Mouse (Mus musculus): ENCODE measurements around the gene Zfp94.

The Zfp94 gene

DNA sequence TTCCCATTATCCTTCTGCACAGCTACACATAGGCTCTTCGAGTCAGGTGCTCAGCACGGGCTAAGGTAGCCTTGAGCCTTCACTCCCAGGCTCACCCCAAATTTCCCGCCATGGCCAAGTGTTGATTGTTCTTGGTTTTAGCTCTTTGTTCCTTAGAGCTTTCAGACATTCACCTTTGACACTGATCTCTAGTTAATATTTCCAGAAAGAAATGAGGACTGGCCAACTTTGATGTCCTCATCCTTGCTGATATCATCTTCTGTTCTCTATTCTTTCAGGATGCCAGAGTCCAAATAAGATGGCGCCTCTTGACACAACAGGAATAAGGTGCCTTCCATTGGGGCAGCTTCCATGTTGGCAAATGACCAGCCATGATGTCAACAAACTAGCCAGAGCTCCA is 42.0 kb downstream of the Zfp94 start:
- DNase-seq (ENCODE audit: low spot score) = no peak

DNA sequence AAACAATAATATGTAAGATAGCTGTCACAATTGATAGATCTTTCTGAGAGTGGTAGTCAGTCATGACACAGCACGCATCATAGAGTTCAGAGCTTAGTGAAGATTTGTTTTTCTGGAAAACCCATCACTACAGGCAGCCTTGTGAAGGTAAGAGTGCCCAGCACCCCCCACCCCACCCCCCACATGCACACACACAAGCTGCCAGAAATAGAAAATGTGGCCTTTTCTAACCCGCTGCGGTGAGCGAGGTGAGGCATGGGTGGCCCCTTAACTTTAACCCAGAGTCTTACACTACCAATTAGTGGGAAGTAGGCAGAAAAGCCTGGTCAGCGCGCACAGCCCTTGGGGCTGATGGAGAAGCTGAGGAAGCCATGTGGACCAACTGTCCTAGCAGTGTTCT is 45.3 kb downstream of the Zfp94 start:
- DNase-seq (ENCODE audit: low spot score) = no peak

DNA sequence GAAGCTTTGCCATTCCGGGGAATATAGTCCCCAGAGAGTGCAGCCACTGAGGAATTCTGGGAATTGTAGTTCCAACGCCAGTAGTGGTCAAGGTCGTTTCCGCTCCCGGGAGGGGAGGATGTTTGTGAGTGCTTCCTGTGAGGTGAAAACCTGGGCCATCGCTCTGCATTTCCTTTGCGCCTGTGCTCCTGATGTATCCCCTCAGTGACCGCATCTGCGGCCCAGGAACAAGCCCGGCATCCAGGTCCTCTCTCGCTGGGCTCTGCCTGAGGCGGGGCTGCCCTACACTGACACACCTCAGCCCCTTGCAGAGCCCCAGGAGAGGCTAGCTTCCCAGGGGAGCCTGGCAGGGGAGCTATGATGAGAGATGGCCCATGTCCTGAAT is 46.2 kb downstream of the Zfp94 start, which contains the start of gene Zfp93:
Gene Zfp93 (plus strand): TSS at position 133 of the 385 bp plus-strand sequence.
- DNase-seq (ENCODE audit: low spot score) = peak; percentile 73

DNA sequence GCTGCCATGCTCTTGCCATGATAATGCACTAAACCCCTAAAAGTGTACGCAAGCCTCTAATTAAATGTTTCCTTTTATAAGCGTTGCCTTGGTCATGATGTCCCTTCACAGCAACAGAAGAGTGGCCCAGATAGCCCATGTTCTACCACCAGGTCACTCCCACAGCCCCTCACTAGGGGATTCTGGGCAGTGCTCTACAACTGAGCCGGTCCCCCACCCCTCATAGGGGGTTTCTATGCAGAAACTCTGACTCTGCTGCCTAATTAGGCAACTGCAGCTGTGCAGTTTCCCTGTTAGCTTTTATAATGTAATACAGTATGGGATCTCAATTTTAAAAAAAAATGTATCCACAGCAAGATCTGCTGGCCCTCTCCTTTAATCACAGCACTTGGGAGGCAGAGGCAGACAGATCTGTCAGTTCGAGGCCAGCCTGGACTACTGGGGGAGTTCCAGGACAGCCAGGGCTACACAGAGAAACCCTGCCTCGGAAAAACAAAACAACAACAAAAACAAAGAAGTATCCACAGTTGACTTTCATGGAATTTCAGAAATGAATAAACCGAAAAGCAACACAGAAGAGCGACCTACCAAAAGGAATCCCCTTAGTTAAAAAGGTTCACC is 46.7 kb downstream of the Zfp94 start:
- DNase-seq (ENCODE audit: low spot score) = no peak

DNA sequence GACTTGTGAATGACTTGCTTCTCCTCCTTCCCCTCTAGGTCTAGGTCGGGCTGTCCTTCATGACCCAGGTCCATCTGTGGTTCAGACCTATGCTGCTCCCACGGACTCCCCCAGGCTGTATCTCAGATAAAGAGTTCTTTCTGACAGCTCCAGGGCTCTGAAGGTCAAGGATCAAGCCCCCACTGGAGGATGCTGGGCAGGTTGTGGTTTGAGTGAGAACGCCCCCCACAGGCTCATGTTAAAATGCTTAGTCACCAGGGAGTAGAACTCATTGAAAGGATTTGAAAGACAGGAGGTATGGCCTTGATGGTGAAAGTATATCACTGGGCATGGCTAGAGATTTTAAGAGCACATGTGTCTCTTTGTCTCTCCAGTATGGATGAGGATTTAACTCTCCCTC is 47.2 kb downstream of the Zfp94 start:
- no peak for DNase-seq (ENCODE audit: low spot score)

DNA sequence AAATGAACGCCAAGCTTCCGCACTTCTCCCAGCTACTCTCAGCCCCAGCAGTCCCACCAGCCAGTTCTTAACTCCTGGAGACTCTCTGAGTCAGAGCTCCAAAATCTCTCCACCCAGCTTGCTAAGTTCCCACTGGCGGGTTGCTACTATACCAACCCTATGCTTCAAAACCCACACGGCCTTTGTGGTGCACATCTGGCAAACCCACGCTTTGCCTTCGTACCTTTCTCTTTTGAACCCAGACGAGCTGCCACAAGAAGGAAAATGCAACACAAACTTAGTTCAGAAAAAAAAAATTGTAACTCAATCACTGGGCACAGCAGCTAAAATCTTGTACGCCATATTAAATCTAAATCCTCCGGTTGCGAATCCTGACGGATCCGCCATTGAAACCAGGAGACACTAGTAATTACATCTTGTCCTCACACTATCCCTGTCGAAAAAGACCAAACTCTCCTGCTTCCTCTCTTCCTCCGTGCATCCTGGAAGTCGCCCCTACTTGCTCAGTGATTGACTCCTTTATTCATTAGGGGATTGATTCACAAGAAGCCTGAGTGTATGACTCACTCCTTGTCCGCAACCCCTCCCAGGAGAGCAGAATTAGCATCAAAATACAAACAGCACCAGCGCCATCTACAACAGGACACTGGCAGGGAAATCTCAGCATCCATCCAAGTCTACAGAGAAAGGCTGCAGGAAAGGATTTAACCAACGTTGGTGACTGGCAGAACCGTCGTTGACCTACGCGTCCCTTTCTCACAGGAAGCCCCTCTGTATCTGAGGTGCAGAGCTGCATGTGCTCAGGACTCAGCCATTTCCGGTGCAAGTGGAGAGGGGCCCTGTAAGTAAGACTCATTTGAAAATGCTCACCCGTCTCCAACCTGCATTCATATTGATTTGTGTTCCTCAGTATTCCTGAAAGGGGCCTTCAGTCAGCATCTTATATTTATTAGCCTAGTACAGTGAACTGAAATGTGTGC is 48.0 kb downstream of the Zfp94 start:
- no peak for DNase-seq (ENCODE audit: low spot score)

DNA sequence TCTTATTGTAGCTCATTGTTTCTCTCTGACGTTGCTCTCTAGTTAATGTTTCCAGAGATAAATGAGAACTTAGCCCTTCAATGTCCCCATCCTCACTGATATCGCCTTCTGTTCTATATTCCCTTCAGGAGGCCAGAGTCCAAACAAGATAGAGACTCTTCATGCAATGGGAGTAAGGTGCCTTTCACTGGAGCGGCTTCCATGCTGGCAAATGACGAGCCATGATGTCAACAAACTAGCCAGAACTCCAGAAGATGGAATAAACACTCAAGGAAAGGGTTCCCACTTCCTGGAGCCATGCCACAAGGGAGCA is 56.5 kb downstream of the Zfp94 start:
- DNase-seq (ENCODE audit: low spot score) = no peak

DNA sequence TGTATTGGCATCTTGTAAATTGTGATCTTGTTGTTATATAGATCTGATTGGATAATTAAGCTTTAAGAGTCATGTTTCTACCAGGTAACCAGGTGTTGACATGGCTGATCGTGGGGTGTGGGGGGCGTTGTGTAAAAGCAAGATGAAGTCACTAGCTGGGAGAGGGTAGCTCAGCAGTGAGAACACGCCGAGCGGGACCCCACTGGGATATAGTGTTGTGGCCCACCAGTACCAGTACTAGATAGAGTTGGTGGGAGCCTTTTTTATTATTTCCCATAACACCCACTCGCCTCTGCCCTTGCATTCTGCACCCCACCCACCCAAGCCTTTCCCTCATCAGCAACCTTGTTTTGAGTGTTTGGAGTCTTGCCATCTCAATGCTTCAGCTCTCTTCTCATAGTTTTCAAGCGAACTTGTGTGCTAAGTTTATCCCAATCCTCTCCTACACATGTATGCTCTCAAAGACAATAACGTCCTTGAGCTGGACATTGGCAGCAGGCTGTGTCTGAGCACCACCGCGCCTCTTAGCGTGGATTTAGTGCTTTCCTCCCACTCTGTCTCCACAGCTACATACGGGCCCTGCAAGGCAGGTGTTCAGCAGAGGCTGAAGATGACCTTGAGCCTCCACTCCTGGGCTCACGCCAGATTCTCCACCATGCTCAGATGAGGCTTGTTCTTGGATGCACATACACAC is 57.0 kb downstream of the Zfp94 start:
- DNase-seq (ENCODE audit: low spot score) = no peak

DNA sequence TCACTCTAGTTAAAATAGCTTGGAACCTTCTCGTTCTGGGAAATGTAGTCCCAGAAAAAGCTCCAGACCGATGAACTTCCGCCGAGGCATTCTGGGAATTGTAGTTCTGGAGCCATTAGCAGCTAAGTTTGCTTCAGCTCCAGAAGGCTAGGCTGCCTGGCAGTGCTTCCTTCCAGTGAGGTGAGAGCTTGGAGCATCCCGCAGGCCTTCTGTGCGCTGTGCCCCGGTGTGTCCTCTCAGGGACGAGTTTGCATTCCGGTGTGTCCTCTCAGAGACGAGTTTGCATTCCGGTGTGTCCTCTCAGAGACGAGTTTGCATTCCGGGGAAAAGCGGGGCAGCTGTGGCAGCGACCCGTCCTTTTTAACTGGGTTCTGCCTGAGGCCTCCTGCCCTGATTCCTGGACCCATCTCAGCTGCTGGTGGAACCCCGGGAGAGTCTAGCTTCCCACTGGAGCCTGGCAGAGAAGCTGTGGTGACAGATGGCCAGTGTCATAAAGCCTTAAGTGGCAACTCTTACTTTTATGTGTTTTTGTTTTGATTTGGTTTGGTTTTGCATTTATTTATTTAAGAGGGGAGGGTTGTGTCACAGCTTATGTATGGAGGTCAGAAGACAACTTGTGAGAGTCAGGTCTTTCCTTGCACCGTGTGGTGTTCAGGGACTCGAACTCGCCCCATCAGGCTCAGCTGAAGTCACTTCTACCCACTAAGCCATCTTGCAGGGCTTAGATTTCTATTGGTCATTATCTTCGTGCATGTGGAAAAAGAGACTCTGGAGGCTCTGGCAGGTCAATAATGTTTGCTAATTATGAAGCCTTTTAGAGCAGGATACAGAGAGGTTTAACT is 61.6 kb downstream of the Zfp94 start, which contains the start of gene Zfp108:
Gene Zfp108 (plus strand): TSS at position 162 of the 842 bp plus-strand sequence.
- peak; percentile 83 for DNase-seq (ENCODE audit: low spot score)

DNA sequence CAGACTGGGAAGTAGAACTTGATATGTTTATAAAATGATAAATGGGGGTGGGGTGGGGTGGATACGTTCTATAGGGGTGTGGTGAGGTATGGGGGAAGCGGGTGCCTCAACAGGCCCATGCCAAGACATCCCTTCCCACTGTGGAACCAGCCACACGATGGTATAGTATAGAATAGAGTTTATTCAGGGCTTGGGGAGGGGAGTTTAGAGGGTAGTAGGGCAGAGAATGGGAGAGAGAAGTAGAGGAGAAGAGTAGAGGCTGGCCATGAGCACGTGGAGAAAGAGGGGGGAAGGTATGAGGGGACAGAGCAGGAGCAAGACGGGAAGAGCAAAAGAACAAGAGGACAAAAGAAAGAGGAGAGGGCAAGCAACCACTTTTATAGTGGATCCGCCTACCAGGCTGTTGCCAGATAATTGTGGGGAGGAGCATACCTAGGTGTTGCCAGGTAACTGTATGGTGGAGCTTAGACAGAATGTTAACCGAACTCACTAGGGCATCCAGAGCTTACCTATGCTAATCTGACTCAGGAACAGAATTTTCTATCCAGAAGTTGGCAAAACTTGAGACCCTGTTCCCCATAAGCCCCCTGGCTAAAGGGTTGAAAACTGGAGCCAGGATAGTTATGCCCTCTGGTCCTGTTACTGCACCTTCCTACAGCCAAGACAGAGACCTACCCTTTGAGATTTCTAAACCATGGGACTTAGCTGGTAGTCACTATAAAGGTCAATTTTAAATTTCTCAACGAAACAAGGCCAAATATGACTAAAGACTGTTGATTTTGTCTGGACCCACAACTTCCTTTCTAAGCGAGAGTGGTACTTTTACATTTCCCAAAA is 62.5 kb downstream of the Zfp94 start:
- DNase-seq (ENCODE audit: low spot score) = no peak
